Mouse (Mus musculus): Measurements from ENCODE around the gene Cenpa.

Gene Cenpa

GRCm38 (mm10) chr5:30666391-30667195 lies at the start of gene Cenpa:
Cenpa (plus strand) TSS chr5:30666777.
- peak; percentile 89 to 96 for DNase-seq (ENCODE audit: low spot score in 2 of 2)

GRCm38 (mm10) chr5:30617357-30617756 lies 49.2 kb upstream of the Cenpa start:
- no peak for DNase-seq (ENCODE audit: low spot score in 2 of 2)

- no peak for DNase-seq (ENCODE audit: low spot score in 2 of 2)
These were observed 48.7 kb upstream of the Cenpa start for GRCm38 (mm10) chr5:30617851-30618250.

- DNase-seq (ENCODE audit: low spot score in 2 of 2), result no peak
These were observed 48.1 kb upstream of the Cenpa start for GRCm38 (mm10) chr5:30618376-30619003.

- DNase-seq (ENCODE audit: low spot score in 2 of 2), result no peak
These were observed 47.4 kb upstream of the Cenpa start for GRCm38 (mm10) chr5:30619211-30619610.

- no peak for DNase-seq (ENCODE audit: low spot score in 2 of 2)
These were observed 46.0 kb upstream of the Cenpa start for GRCm38 (mm10) chr5:30620567-30620966.

- DNase-seq (ENCODE audit: low spot score in 2 of 2), result no peak
These were observed 45.3 kb upstream of the Cenpa start for GRCm38 (mm10) chr5:30621211-30621790.

- DNase-seq (ENCODE audit: low spot score in 2 of 2), result no peak
These were observed 44.8 kb upstream of the Cenpa start for GRCm38 (mm10) chr5:30621844-30622176.

GRCm38 (mm10) chr5:30622177-30622840 lies 44.3 kb upstream of the Cenpa start:
- DNase-seq (ENCODE audit: low spot score in 2 of 2), result no peak

- no peak for DNase-seq (ENCODE audit: low spot score in 2 of 2)
These were observed 43.8 kb upstream of the Cenpa start for GRCm38 (mm10) chr5:30622841-30623185.

GRCm38 (mm10) chr5:30623380-30623779 lies 43.2 kb upstream of the Cenpa start:
- DNase-seq (ENCODE audit: low spot score in 2 of 2), result no peak

- no peak for DNase-seq (ENCODE audit: low spot score in 2 of 2)
These were observed 42.3 kb upstream of the Cenpa start for GRCm38 (mm10) chr5:30624311-30624710.

GRCm38 (mm10) chr5:30624908-30625307 lies 41.7 kb upstream of the Cenpa start:
- no peak for DNase-seq (ENCODE audit: low spot score in 2 of 2)

- DNase-seq (ENCODE audit: low spot score in 2 of 2), result no peak
These were observed 41.2 kb upstream of the Cenpa start for GRCm38 (mm10) chr5:30625379-30625778.

- no peak for DNase-seq (ENCODE audit: low spot score in 2 of 2)
These were observed 40.1 kb upstream of the Cenpa start for GRCm38 (mm10) chr5:30626331-30627105.

- DNase-seq (ENCODE audit: low spot score in 2 of 2), result no peak
These were observed 38.1 kb upstream of the Cenpa start for GRCm38 (mm10) chr5:30628511-30628910.

- DNase-seq (ENCODE audit: low spot score in 2 of 2), result peak in 1 of 2 experiments; percentile 61
These were observed 36.2 kb upstream of the Cenpa start for GRCm38 (mm10) chr5:30630401-30630800.

- DNase-seq (ENCODE audit: low spot score in 2 of 2), result no peak
These were observed 34.4 kb upstream of the Cenpa start for GRCm38 (mm10) chr5:30632134-30632533.

GRCm38 (mm10) chr5:30636994-30637393 lies 29.6 kb upstream of the Cenpa start:
- DNase-seq (ENCODE audit: low spot score in 2 of 2), result no peak

- DNase-seq (ENCODE audit: low spot score in 2 of 2), result peak in 1 of 2 experiments; percentile 87
These were observed 28.5 kb upstream of the Cenpa start for GRCm38 (mm10) chr5:30638041-30638440.

GRCm38 (mm10) chr5:30643477-30644179 lies 22.9 kb upstream of the Cenpa start:
- DNase-seq (ENCODE audit: low spot score in 2 of 2), result peak; percentile 69 to 79

All from left cerebral cortex, adult 9 months (tissue).